23 mouse cellular contexts compared by ENCODE assay signal in the genomic region with DNA sequence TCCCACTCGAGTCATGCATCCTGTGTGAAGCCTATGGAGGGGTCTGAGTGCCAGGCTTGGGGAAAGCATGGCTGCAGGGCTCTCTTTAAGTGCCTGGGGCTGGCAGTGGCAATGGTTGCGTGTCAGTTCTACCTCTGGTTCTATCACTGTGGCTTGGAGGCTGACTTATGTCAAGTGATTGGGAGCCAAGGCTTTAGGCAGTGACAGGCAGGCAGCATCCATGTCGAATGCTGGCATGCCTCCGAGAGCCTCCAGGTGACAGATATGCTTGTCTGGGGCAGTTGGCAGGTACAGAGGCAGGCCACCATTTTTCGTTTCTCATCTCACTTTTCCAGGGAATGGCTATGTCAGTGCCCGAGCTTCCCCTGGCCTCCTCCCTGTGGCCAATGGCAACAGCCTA. TPM values are rescaled to one million over a fixed set of nuclear protein-coding genes. Genes with fewer than 3 reads are reported as not detected.
A peak's percentile ranks its signal among the peaks of the same experiment; 100 is the strongest.
DNase-seq lines count a peak whose midpoint lies in the region; TF ChIP-seq lines count a peak whose summit lies in the region.
"Had no signal": no experiment of that assay in that cellular context is flagged by ENCODE, and none has a peak within 500 bp of the region (broad histone marks: within the 10 kb centered on the region; RNA-seq: fewer than 3 reads in every experiment).

No protein-coding gene starts in this region.

- TF ChIP-seq EP300 in heart, adult 2 months (IDR thresholded peaks at IDR 0.05; ENCODE audit: insufficient read depth, low read depth, low read length): no peak

- intact Hi-C loops in heart, adult 2 months (cut with DNase I): no loop called here

- H3K79me2 ChIP-seq in heart, adult 2 months (replicated peaks; ENCODE audit: control insufficient read depth, insufficient read depth, low read length): peaks cover 4% of the 10 kb centered on the region

- peak overlapping the region; percentile 29; the same call in 1 of the 2 replicates for H3K27ac ChIP-seq in heart, adult 2 months
- no peak overlapping the region for H3K27ac ChIP-seq in heart, embryonic 10.5 days
- H3K27ac ChIP-seq: embryonic facial prominence, embryonic 10.5 days; embryonic facial prominence, embryonic 13.5 days; forebrain, embryonic 12.5 days; forebrain, embryonic 15.5 days; hindbrain, embryonic 10.5 days; hindbrain, embryonic 13.5 days; intestine, embryonic 15.5 days; kidney, embryonic 15.5 days had no signal

- H3K9ac ChIP-seq in heart, adult 2 months (ENCODE audit: low read depth, low read length): no peak overlapping the region
- H3K9ac ChIP-seq: embryonic facial prominence, embryonic 13.5 days; forebrain, embryonic 12.5 days; forebrain, embryonic 15.5 days; hindbrain, embryonic 13.5 days; intestine, embryonic 15.5 days; kidney, embryonic 15.5 days had no signal

- H3K4me3 ChIP-seq in heart, adult 2 months: no peak overlapping the region
- H3K4me3 ChIP-seq in heart, embryonic 10.5 days: no peak overlapping the region
- H3K4me3 ChIP-seq: embryonic facial prominence, embryonic 10.5 days; embryonic facial prominence, embryonic 13.5 days; erythroblast, embryonic 14.5 days; forebrain, embryonic 12.5 days; forebrain, embryonic 15.5 days; hindbrain, embryonic 10.5 days; hindbrain, embryonic 13.5 days; intestine, embryonic 15.5 days; kidney, embryonic 15.5 days had no signal

- peaks cover 46% of the 10 kb centered on the region for H3K36me3 ChIP-seq in heart, adult 2 months (ENCODE audit: control insufficient read depth, insufficient read depth, low read length)
- peaks cover 97% of the 10 kb centered on the region for H3K36me3 ChIP-seq in heart, embryonic 10.5 days

- no peak for TF ChIP-seq POLR2A in heart, adult 2 months (IDR thresholded peaks at IDR 0.05; ENCODE audit: insufficient read depth, low read depth, low read length)

- no peak for TF ChIP-seq CTCF in heart, adult 2 months (IDR thresholded peaks at IDR 0.05)

- no peaks in the 10 kb centered on the region for H3K9me3 ChIP-seq in heart, embryonic 10.5 days
- H3K9me3 ChIP-seq: embryonic facial prominence, embryonic 10.5 days; embryonic facial prominence, embryonic 13.5 days; forebrain, embryonic 12.5 days; forebrain, embryonic 15.5 days; hindbrain, embryonic 10.5 days; hindbrain, embryonic 13.5 days; intestine, embryonic 15.5 days; kidney, embryonic 15.5 days had no signal

- 57% methylated on average over 6 of the region's 6 CpGs for WGBS in heart, adult 2 months
- 82% methylated on average over 6 of the region's 6 CpGs for WGBS in heart, embryonic 10.5 days

- DNase-seq in cerebellum, adult 9-11 months: peak; percentile 71
- no peak for DNase-seq in cerebellum, adult 18-20 months
- peak; percentile 54 to 72 for DNase-seq in cerebellum, postnatal 25 days
- no peak for DNase-seq in cerebellum, adult 11-12 months
- DNase-seq in heart, adult 2 months: no peak
- DNase-seq in heart, embryonic 10.5 days (ENCODE audit: low spot score): no peak
- DNase-seq in T-cell, adult 2 months (ENCODE audit: low spot score): no peak
- DNase-seq: adrenal gland, adult 8-10 months; cerebellum, adult 9-10 months; embryo, embryonic 11 days; gastrocnemius, postnatal 14 days; heart, adult 18-20 months; kidney, adult 11 months; kidney, adult 8-10 months had no signal

- H3K4me1 ChIP-seq in heart, adult 2 months (ENCODE audit: control insufficient read depth, insufficient read depth, low read length): peaks cover 29% of the 10 kb centered on the region
- peaks cover 32% of the 10 kb centered on the region for H3K4me1 ChIP-seq in heart, embryonic 10.5 days

- no peaks in the 10 kb centered on the region for H3K27me3 ChIP-seq in heart, adult 2 months (ENCODE audit: control insufficient read depth, insufficient read depth, low read length)
- H3K27me3 ChIP-seq in heart, embryonic 10.5 days (ENCODE audit: insufficient read depth, poor library complexity, severe bottlenecking): no peaks in the 10 kb centered on the region
- H3K27me3 ChIP-seq: embryonic facial prominence, embryonic 13.5 days; forebrain, embryonic 12.5 days; forebrain, embryonic 15.5 days; hindbrain, embryonic 13.5 days; intestine, embryonic 15.5 days; kidney, embryonic 15.5 days had no signal

RNA-seq across cellular contexts. Expression of gene Mef2d, which starts 18.7 kb away (rescaled TPM):
- 100 to 1,000 TPM; 118 to 129 TPM for total RNA-seq in heart, adult 2 months (2021)
- 119 and 122 TPM in 2 replicates for polyA plus RNA-seq in heart, adult 2 months (2012; rRNA removed)
- 35.8 and 47.3 TPM in 2 replicates for polyA plus RNA-seq in heart, embryonic 10.5 days (2016; fragmentation: Nextera tagmentation; extraction: Ambion mirVana)

Comparison
In these comparisons a context has a peak if more than half of its experiments do, and no peak if none do; other contexts are left out.
1. DNase-seq: peak in cerebellum, adult 9-11 months (single experiment) and cerebellum, postnatal 25 days (2 of 2); none in cerebellum, adult 18-20 months (0 of 2), cerebellum, adult 11-12 months (single experiment), heart, adult 2 months (0 of 2), heart, embryonic 10.5 days (single experiment) and T-cell, adult 2 months (single experiment).